Mouse (Mus musculus): ENCODE measurements around the gene Cd40. TPM values are rescaled to one million over a fixed set of nuclear protein-coding genes. Genes with fewer than 3 reads are reported as not detected.

Cd40 gene
- polyA plus RNA-seq, 1 experiment from 2014 or later, result 7.3 TPM

- no peak overlapping the region for H3K4me3 ChIP-seq (replicated peaks; ENCODE audit: low read depth, low read length)
- H3K9me3 ChIP-seq (ENCODE audit: control insufficient read depth, low read length), result no peaks in the 10 kb centered on the region
- H3K4me2 ChIP-seq (ENCODE audit: low read length), result no peak overlapping the region
- H3K27ac ChIP-seq (replicated peaks; ENCODE audit: low read depth, low read length), result no peak overlapping the region
- H3K4me1 ChIP-seq (ENCODE audit: control insufficient read depth, insufficient read depth, low read length), result peaks cover 11% of the 10 kb centered on the region
- ATAC-seq (ENCODE audit: low FRiP score, low TSS enrichment) (no peak), DNase-seq (no peak)
- no peaks in the 10 kb centered on the region for H3K36me3 ChIP-seq (ENCODE audit: control insufficient read depth, insufficient read depth, low read length)
- H3K27me3 ChIP-seq (ENCODE audit: control insufficient read depth, insufficient read depth, low read length), result no peaks in the 10 kb centered on the region
- WGBS, result 48% methylated on average over 5 of the region's 5 CpGs
- H3K9ac ChIP-seq (replicated peaks; ENCODE audit: low read length), result no peak overlapping the region
These were observed 6.4 kb upstream of the Cd40 start for GRCm38 (mm10) chr2:165049044-165049443.

- ATAC-seq (ENCODE audit: low FRiP score, low TSS enrichment), result no peak
- peaks cover 18% of the 10 kb centered on the region for H3K4me1 ChIP-seq (ENCODE audit: control insufficient read depth, insufficient read depth, low read length)
- WGBS, result 62% methylated on average over 18 of the region's 18 CpGs
- H3K9ac ChIP-seq (replicated peaks; ENCODE audit: low read length), result peak overlapping the region; percentile 14; the same call in 1 of the 2 replicates
- no peak overlapping the region for H3K4me2 ChIP-seq (ENCODE audit: low read length)
- H3K27ac ChIP-seq (replicated peaks; ENCODE audit: low read depth, low read length), result peak overlapping the region; percentile 82
- no peak for DNase-seq
- H3K4me3 ChIP-seq (replicated peaks; ENCODE audit: low read depth, low read length), result no peak overlapping the region
- no peaks in the 10 kb centered on the region for H3K9me3 ChIP-seq (ENCODE audit: control insufficient read depth, low read length)
- no peaks in the 10 kb centered on the region for H3K27me3 ChIP-seq (ENCODE audit: control insufficient read depth, insufficient read depth, low read length)
- no peaks in the 10 kb centered on the region for H3K36me3 ChIP-seq (ENCODE audit: control insufficient read depth, insufficient read depth, low read length)
These were observed 4.4 kb upstream of the Cd40 start for GRCm38 (mm10) chr2:165050826-165051548.

- peaks cover 18% of the 10 kb centered on the region for H3K4me1 ChIP-seq (ENCODE audit: control insufficient read depth, insufficient read depth, low read length)
- H3K4me2 ChIP-seq (ENCODE audit: low read length), result no peak overlapping the region
- peak overlapping the region; percentile 82 for H3K27ac ChIP-seq (replicated peaks; ENCODE audit: low read depth, low read length)
- peak; percentile 71 for DNase-seq
- H3K4me3 ChIP-seq (replicated peaks; ENCODE audit: low read depth, low read length), result no peak overlapping the region
- H3K27me3 ChIP-seq (ENCODE audit: control insufficient read depth, insufficient read depth, low read length), result no peaks in the 10 kb centered on the region
- H3K9ac ChIP-seq (replicated peaks; ENCODE audit: low read length), result peak overlapping the region; percentile 14; the same call in 1 of the 2 replicates
- no peaks in the 10 kb centered on the region for H3K9me3 ChIP-seq (ENCODE audit: control insufficient read depth, low read length)
- WGBS, result 16% methylated on average over 11 of the region's 11 CpGs
- peak; percentile 20; the same call in 1 of the 2 replicates for ATAC-seq (ENCODE audit: low FRiP score, low TSS enrichment)
- no peaks in the 10 kb centered on the region for H3K36me3 ChIP-seq (ENCODE audit: control insufficient read depth, insufficient read depth, low read length)
These were observed 3.9 kb upstream of the Cd40 start for GRCm38 (mm10) chr2:165051566-165051965.

- Histone ChIP-seq H3K27me3 (ENCODE audit: control insufficient read depth, insufficient read depth, low read length) (0 out of 2 replicates have a peak, but pooled peaks cover 3% of the 10 kb centered on the region), H3K4me2 (ENCODE audit: low read length) (peak overlapping the region; percentile 7), H3K4me3 (replicated peaks; ENCODE audit: low read depth, low read length) (no peak overlapping the region), H3K27ac (replicated peaks; ENCODE audit: low read depth, low read length) (no peak overlapping the region), H3K9ac (replicated peaks; ENCODE audit: low read length) (no peak overlapping the region), H3K4me1 (ENCODE audit: control insufficient read depth, insufficient read depth, low read length) (peaks cover 18% of the 10 kb centered on the region), H3K36me3 (ENCODE audit: control insufficient read depth, insufficient read depth, low read length) (no peaks in the 10 kb centered on the region), H3K9me3 (ENCODE audit: control insufficient read depth, low read length) (no peaks in the 10 kb centered on the region)
- ATAC-seq (ENCODE audit: low FRiP score, low TSS enrichment) (no peak), DNase-seq (no peak)
- WGBS, result 14% methylated on average over 7 of the region's 7 CpGs
These were observed 478 bp downstream of the Cd40 start for GRCm38 (mm10) chr2:165055905-165056304.

GRCm38 (mm10) chr2:165056377-165057085, 1.1 kb downstream of the Cd40 start:
- Histone ChIP-seq H3K27ac (replicated peaks; ENCODE audit: low read depth, low read length) (no peak overlapping the region), H3K4me1 (ENCODE audit: control insufficient read depth, insufficient read depth, low read length) (peaks cover 14% of the 10 kb centered on the region; the same call in 1 of the 2 replicates), H3K36me3 (ENCODE audit: control insufficient read depth, insufficient read depth, low read length) (no peaks in the 10 kb centered on the region), H3K4me2 (ENCODE audit: low read length) (no peak overlapping the region; the same call in 1 of the 2 replicates), H3K27me3 (ENCODE audit: control insufficient read depth, insufficient read depth, low read length) (0 out of 2 replicates have a peak, but pooled peaks cover 3% of the 10 kb centered on the region), H3K9me3 (ENCODE audit: control insufficient read depth, low read length) (no peaks in the 10 kb centered on the region), H3K4me3 (replicated peaks; ENCODE audit: low read depth, low read length) (no peak overlapping the region), H3K9ac (replicated peaks; ENCODE audit: low read length) (no peak overlapping the region)
- 77% methylated on average over 14 of the region's 14 CpGs for WGBS
- DNase-seq (no peak), ATAC-seq (ENCODE audit: low FRiP score, low TSS enrichment) (no peak)

GRCm38 (mm10) chr2:165059961-165060360, 4.5 kb downstream of the Cd40 start:
- Histone ChIP-seq H3K9me3 (ENCODE audit: control insufficient read depth, low read length) (no peaks in the 10 kb centered on the region), H3K36me3 (ENCODE audit: control insufficient read depth, insufficient read depth, low read length) (no peaks in the 10 kb centered on the region), H3K4me2 (ENCODE audit: low read length) (no peak overlapping the region), H3K27me3 (ENCODE audit: control insufficient read depth, insufficient read depth, low read length) (0 out of 2 replicates have a peak, but pooled peaks cover 3% of the 10 kb centered on the region), H3K9ac (replicated peaks; ENCODE audit: low read length) (no peak overlapping the region), H3K4me3 (replicated peaks; ENCODE audit: low read depth, low read length) (no peak overlapping the region), H3K27ac (replicated peaks; ENCODE audit: low read depth, low read length) (no peak overlapping the region), H3K4me1 (ENCODE audit: control insufficient read depth, insufficient read depth, low read length) (0 out of 2 replicates have a peak, but pooled peaks cover 6% of the 10 kb centered on the region)
- ATAC-seq (ENCODE audit: low FRiP score, low TSS enrichment), result no peak
- 95% methylated on average over 4 of the region's 4 CpGs for WGBS
- no peak for DNase-seq

- Histone ChIP-seq H3K9me3 (ENCODE audit: control insufficient read depth, low read length) (no peaks in the 10 kb centered on the region), H3K27me3 (ENCODE audit: control insufficient read depth, insufficient read depth, low read length) (0 out of 2 replicates have a peak, but pooled peaks cover under 1% of the 10 kb centered on the region), H3K4me1 (ENCODE audit: control insufficient read depth, insufficient read depth, low read length) (no peaks in the 10 kb centered on the region), H3K27ac (replicated peaks; ENCODE audit: low read depth, low read length) (no peak overlapping the region), H3K9ac (replicated peaks; ENCODE audit: low read length) (no peak overlapping the region), H3K36me3 (ENCODE audit: control insufficient read depth, insufficient read depth, low read length) (no peaks in the 10 kb centered on the region), H3K4me2 (ENCODE audit: low read length) (no peak overlapping the region), H3K4me3 (replicated peaks; ENCODE audit: low read depth, low read length) (no peak overlapping the region)
- WGBS, result 88% methylated on average over 16 of the region's 16 CpGs
- DNase-seq (no peak), ATAC-seq (ENCODE audit: low FRiP score, low TSS enrichment) (no peak)
These were observed 6.4 kb downstream of the Cd40 start for GRCm38 (mm10) chr2:165061638-165062433.

GRCm38 (mm10) chr2:165064489-165064888, 9.1 kb downstream of the Cd40 start:
- H3K36me3 ChIP-seq (ENCODE audit: control insufficient read depth, insufficient read depth, low read length), result no peaks in the 10 kb centered on the region
- H3K4me2 ChIP-seq (ENCODE audit: low read length), result no peak overlapping the region
- no peak overlapping the region for H3K4me3 ChIP-seq (replicated peaks; ENCODE audit: low read depth, low read length)
- no peak overlapping the region for H3K27ac ChIP-seq (replicated peaks; ENCODE audit: low read depth, low read length)
- H3K27me3 ChIP-seq (ENCODE audit: control insufficient read depth, insufficient read depth, low read length), result no peaks in the 10 kb centered on the region
- no peak overlapping the region for H3K9ac ChIP-seq (replicated peaks; ENCODE audit: low read length)
- H3K9me3 ChIP-seq (ENCODE audit: control insufficient read depth, low read length), result no peaks in the 10 kb centered on the region
- no peak for DNase-seq
- 69% methylated on average over 7 of the region's 7 CpGs for WGBS
- ATAC-seq (ENCODE audit: low FRiP score, low TSS enrichment), result no peak
- H3K4me1 ChIP-seq (ENCODE audit: control insufficient read depth, insufficient read depth, low read length), result no peaks in the 10 kb centered on the region
